Mouse (Mus musculus): ENCODE measurements around the gene Mcpt8. TPM values are rescaled to one million over a fixed set of nuclear protein-coding genes. Genes with fewer than 3 reads are reported as not detected.
"Not testable (repeated sequence)": the region's sequence is repeated elsewhere in the genome, so short reads cannot be mapped to it uniquely, and the experiment has no call there.

Gene Mcpt8
- polyA plus RNA-seq (2015; fragmentation: Nextera tagmentation; extraction: Ambion mirVana): not detected in 2 replicates

DNA sequence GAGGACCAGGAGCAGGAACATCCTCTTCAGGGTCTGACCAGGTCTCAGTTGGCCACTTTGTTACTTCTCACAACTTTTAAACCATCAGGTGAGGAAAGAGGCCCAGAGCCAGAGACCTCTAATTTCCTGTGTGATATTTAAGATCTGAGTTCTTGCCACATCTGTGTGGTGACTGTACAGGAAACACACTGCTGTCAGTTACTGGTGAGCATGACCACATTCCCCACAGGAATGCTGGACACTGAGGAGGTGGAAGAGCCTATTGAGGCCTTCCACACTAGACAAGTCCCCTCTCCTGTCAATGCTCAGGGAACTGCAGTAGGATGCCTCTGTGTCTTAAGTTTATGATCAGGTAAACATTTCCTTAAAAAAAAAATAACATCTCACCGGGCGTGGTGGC lies at the start of gene Mcpt8:
Gene Mcpt8 (minus strand): TSS at position 107 of the 400 bp plus-strand sequence.
- no peaks in the 10 kb centered on the region for H3K4me1 ChIP-seq (replicated peaks; ENCODE audit: control insufficient read depth, insufficient read depth, low read length)
- no peak within 1 kb of the TSS for H3K4me3 ChIP-seq (replicated peaks; ENCODE audit: low read length)
- H3K9me3 ChIP-seq (ENCODE audit: control insufficient read depth, low read length): no peaks in the 10 kb centered on the region
- no peak for ATAC-seq
- no peak within 1 kb of the TSS for H3K4me2 ChIP-seq (ENCODE audit: low read length)
- no peaks in the 10 kb centered on the region for H3K27me3 ChIP-seq (replicated peaks; ENCODE audit: control insufficient read depth, insufficient read depth, low read length)
- no peak within 1 kb of the TSS for H3K9ac ChIP-seq (replicated peaks; ENCODE audit: low read depth, low read length)
- H3K27ac ChIP-seq (ENCODE audit: low read length): no peak within 1 kb of the TSS
- WGBS: 95% methylated on average over 2 of the region's 2 CpGs
- H3K36me3 ChIP-seq (ENCODE audit: control insufficient read depth, insufficient read depth): no peaks in the 10 kb centered on the region

DNA sequence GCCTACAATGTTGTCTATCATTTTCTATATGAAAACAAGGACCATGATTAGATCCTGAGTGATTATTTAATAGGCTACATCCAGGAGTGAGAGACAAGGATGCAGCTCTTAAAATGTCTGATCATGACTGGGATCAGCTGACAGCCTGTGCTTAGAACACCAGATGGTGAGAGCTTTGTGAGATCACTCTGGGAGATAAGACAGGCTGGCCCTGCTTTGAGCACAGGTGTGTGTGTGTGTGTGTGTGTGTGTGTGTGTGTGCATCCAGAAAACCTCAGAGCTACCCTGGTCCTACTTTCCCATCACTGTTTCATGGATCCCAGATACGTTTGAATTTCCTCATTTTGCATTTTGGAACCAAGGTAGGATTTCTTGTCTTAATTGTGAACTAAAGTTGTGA lies 48.6 kb upstream of the Mcpt8 start:
- not testable (repeated sequence) for H3K36me3 ChIP-seq (ENCODE audit: control insufficient read depth, insufficient read depth); H3K4me3 ChIP-seq (replicated peaks; ENCODE audit: low read length); H3K4me2 ChIP-seq (ENCODE audit: low read length); H3K9ac ChIP-seq (replicated peaks; ENCODE audit: low read depth, low read length); H3K9me3 ChIP-seq (ENCODE audit: control insufficient read depth, low read length); ATAC-seq; H3K4me1 ChIP-seq (replicated peaks; ENCODE audit: control insufficient read depth, insufficient read depth, low read length); H3K27me3 ChIP-seq (replicated peaks; ENCODE audit: control insufficient read depth, insufficient read depth, low read length); H3K27ac ChIP-seq (ENCODE audit: low read length)
- WGBS: 78% methylated on average over 1 of the region's 1 CpGs

GRCm38 (mm10) chr14:56132508-56132907 lies 47.4 kb upstream of the Mcpt8 start, which contains the start of gene Gzmd:
Gene Gzmd (minus strand): TSS chr14:56132608.
- not testable (repeated sequence) for H3K27me3 ChIP-seq (replicated peaks; ENCODE audit: control insufficient read depth, insufficient read depth, low read length); H3K4me1 ChIP-seq (replicated peaks; ENCODE audit: control insufficient read depth, insufficient read depth, low read length); H3K9ac ChIP-seq (replicated peaks; ENCODE audit: low read depth, low read length); H3K36me3 ChIP-seq (ENCODE audit: control insufficient read depth, insufficient read depth); H3K4me2 ChIP-seq (ENCODE audit: low read length); H3K4me3 ChIP-seq (replicated peaks; ENCODE audit: low read length); ATAC-seq; H3K27ac ChIP-seq (ENCODE audit: low read length); H3K9me3 ChIP-seq (ENCODE audit: control insufficient read depth, low read length)
- 82% methylated on average over 2 of the region's 2 CpGs for WGBS

DNA sequence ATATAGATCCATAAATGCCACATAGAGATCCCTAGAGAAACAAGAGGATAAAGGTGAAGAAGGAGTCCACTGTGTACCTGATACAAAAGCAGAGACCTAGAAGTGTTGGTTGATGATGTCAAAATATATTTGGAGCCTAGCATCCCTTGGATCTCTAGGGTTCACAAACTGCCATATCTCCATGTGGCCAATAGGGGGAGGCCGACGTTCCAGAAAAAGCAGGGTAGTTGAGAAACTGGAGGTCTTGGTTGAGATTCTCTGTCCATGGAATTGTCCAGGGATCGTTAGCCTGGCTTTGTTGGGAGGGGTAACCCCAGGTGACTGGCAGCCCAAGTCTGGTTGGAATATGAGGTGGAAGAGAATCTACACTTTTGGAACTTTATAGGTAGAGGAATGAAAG lies 43.3 kb upstream of the Mcpt8 start:
- Histone ChIP-seq H3K9ac (replicated peaks; ENCODE audit: low read depth, low read length) (no peak overlapping the region), H3K4me3 (replicated peaks; ENCODE audit: low read length) (no peak overlapping the region), H3K27me3 (replicated peaks; ENCODE audit: control insufficient read depth, insufficient read depth, low read length) (no peaks in the 10 kb centered on the region), H3K36me3 (ENCODE audit: control insufficient read depth, insufficient read depth) (no peaks in the 10 kb centered on the region), H3K4me2 (ENCODE audit: low read length) (no peak overlapping the region), H3K4me1 (replicated peaks; ENCODE audit: control insufficient read depth, insufficient read depth, low read length) (no peaks in the 10 kb centered on the region), H3K9me3 (ENCODE audit: control insufficient read depth, low read length) (no peaks in the 10 kb centered on the region), H3K27ac (ENCODE audit: low read length) (no peak overlapping the region)
- no peak for ATAC-seq
- WGBS: 48% methylated on average over 3 of the region's 3 CpGs

DNA sequence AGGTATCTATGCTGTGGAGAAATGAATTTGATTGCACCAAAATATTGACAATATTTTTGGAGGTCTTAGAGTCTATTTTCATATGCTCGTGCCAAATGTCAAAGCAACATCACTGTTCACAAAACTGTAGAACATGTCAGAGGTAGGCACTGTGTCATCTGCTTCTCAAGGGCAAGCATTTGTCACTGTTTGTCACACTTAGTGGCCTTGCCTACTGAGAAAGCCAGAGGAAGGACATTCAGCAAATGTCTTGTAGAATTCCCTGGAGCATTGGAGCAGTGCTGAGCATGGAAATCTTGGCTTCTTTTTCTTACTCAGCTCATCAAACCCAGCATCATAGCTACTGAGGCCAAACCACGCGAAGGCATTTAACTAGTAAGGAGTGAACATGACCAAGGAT lies 38.4 kb upstream of the Mcpt8 start:
- Histone ChIP-seq H3K4me3 (replicated peaks; ENCODE audit: low read length) (no peak overlapping the region), H3K4me1 (replicated peaks; ENCODE audit: control insufficient read depth, insufficient read depth, low read length) (no peaks in the 10 kb centered on the region), H3K36me3 (ENCODE audit: control insufficient read depth, insufficient read depth) (no peaks in the 10 kb centered on the region), H3K27me3 (replicated peaks; ENCODE audit: control insufficient read depth, insufficient read depth, low read length) (no peaks in the 10 kb centered on the region), H3K27ac (ENCODE audit: low read length) (no peak overlapping the region), H3K4me2 (ENCODE audit: low read length) (no peak overlapping the region), H3K9ac (replicated peaks; ENCODE audit: low read depth, low read length) (no peak overlapping the region), H3K9me3 (ENCODE audit: control insufficient read depth, low read length) (no peaks in the 10 kb centered on the region)
- ATAC-seq: no peak
- WGBS: 84% methylated on average over 3 of the region's 3 CpGs

DNA sequence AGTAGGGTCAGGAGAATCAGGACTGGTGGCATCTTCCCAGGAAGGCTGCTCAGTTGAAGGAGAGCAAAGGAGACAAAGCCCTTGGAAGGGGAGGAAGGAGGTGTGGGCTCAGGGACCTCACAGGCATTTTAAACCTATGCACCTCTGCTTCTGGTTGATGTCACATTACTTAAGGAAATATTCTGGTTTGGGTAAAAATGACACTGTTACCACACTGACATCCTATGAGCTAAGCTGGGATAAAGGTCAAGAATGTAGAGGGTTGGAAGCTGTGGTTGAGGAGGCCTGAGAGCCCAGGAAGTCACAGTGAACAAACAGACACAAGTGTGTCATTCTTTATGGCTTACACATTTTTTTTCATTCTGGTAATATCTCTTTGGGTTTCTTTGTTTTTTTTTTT lies 35.5 kb upstream of the Mcpt8 start, which contains the start of gene Gzme:
Gene Gzme (minus strand): TSS at position 101 of the 400 bp plus-strand sequence.
- Histone ChIP-seq H3K9ac (replicated peaks; ENCODE audit: low read depth, low read length) (no peak within 1 kb of the TSS), H3K4me3 (replicated peaks; ENCODE audit: low read length) (no peak within 1 kb of the TSS), H3K4me1 (replicated peaks; ENCODE audit: control insufficient read depth, insufficient read depth, low read length) (no peaks in the 10 kb centered on the region), H3K4me2 (ENCODE audit: low read length) (no peak within 1 kb of the TSS), H3K36me3 (ENCODE audit: control insufficient read depth, insufficient read depth) (no peaks in the 10 kb centered on the region), H3K9me3 (ENCODE audit: control insufficient read depth, low read length) (no peaks in the 10 kb centered on the region), H3K27me3 (replicated peaks; ENCODE audit: control insufficient read depth, insufficient read depth, low read length) (no peaks in the 10 kb centered on the region), H3K27ac (ENCODE audit: low read length) (no peak within 1 kb of the TSS)
- no peak for ATAC-seq

DNA sequence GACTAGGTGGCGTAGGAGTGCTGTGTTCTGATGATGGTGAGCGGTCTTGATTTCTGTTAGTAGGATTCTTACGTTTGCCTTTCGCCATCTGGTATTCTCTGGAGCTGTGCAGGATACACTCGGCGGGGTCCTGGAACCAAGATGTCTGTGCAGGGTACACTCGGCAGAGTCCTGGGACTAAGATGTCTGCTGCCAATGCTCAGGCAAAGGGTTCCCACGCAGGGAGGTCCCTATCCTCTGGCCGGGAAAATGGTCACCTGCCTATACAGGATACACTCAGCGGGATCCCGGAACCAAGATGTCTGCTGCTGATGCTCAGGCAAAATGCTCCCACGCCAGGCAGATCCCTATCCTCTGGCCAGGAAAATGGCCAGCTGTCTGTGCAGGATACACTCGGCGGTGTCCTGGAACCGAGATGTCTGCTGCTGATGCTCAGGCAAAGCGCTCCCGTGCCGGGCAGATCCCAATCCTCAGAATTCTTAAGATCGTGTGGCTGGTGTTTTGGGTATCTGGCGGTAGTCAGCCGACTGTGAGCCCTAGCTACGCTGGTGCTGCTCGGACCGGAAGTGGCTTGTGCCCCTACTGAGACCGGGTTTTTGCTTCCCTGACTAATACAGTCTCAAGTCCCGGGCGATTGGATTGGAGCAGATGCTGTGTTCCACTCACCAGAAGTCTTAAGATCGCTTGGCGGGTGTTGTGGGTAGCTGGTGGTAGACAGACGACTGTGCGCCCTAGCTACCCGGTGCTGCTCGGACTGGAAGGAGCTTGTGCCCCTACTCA lies 30.6 kb upstream of the Mcpt8 start:
- not testable (repeated sequence) for H3K27me3 ChIP-seq (replicated peaks; ENCODE audit: control insufficient read depth, insufficient read depth, low read length); ATAC-seq; H3K9me3 ChIP-seq (ENCODE audit: control insufficient read depth, low read length); H3K4me1 ChIP-seq (replicated peaks; ENCODE audit: control insufficient read depth, insufficient read depth, low read length); H3K27ac ChIP-seq (ENCODE audit: low read length); H3K4me2 ChIP-seq (ENCODE audit: low read length); H3K4me3 ChIP-seq (replicated peaks; ENCODE audit: low read length); H3K9ac ChIP-seq (replicated peaks; ENCODE audit: low read depth, low read length); H3K36me3 ChIP-seq (ENCODE audit: control insufficient read depth, insufficient read depth)
- WGBS: 94% methylated on average over 33 of the region's 33 CpGs

- Histone ChIP-seq H3K4me3 (replicated peaks; ENCODE audit: low read length) (no peak overlapping the region), H3K9me3 (ENCODE audit: control insufficient read depth, low read length) (no peaks in the 10 kb centered on the region), H3K4me2 (ENCODE audit: low read length) (no peak overlapping the region), H3K4me1 (replicated peaks; ENCODE audit: control insufficient read depth, insufficient read depth, low read length) (no peaks in the 10 kb centered on the region), H3K27me3 (replicated peaks; ENCODE audit: control insufficient read depth, insufficient read depth, low read length) (no peaks in the 10 kb centered on the region), H3K36me3 (ENCODE audit: control insufficient read depth, insufficient read depth) (no peaks in the 10 kb centered on the region), H3K27ac (ENCODE audit: low read length) (no peak overlapping the region), H3K9ac (replicated peaks; ENCODE audit: low read depth, low read length) (no peak overlapping the region)
- WGBS: 81% methylated on average over 13 of the region's 13 CpGs
- ATAC-seq: no peak
Measured at GRCm38 (mm10) chr14:56105447-56106180, 20.5 kb upstream of the Mcpt8 start.

- no peak for ATAC-seq
- Histone ChIP-seq H3K36me3 (ENCODE audit: control insufficient read depth, insufficient read depth) (no peaks in the 10 kb centered on the region), H3K4me2 (ENCODE audit: low read length) (no peak overlapping the region), H3K4me3 (replicated peaks; ENCODE audit: low read length) (no peak overlapping the region), H3K27me3 (replicated peaks; ENCODE audit: control insufficient read depth, insufficient read depth, low read length) (no peaks in the 10 kb centered on the region), H3K27ac (ENCODE audit: low read length) (no peak overlapping the region), H3K4me1 (replicated peaks; ENCODE audit: control insufficient read depth, insufficient read depth, low read length) (no peaks in the 10 kb centered on the region), H3K9me3 (ENCODE audit: control insufficient read depth, low read length) (no peaks in the 10 kb centered on the region), H3K9ac (replicated peaks; ENCODE audit: low read depth, low read length) (no peak overlapping the region)
- 95% methylated on average over 5 of the region's 5 CpGs for WGBS
Measured at GRCm38 (mm10) chr14:56105016-56105415, 19.9 kb upstream of the Mcpt8 start.

Measured in forebrain, embryonic 16.5 days (tissue).